Mouse (Mus musculus): Measurements from ENCODE around the gene Tesk2.
"Not testable (repeated sequence)": the region's sequence is repeated elsewhere in the genome, so short reads cannot be mapped to it uniquely, and the experiment has no call there.

Gene Tesk2

DNA sequence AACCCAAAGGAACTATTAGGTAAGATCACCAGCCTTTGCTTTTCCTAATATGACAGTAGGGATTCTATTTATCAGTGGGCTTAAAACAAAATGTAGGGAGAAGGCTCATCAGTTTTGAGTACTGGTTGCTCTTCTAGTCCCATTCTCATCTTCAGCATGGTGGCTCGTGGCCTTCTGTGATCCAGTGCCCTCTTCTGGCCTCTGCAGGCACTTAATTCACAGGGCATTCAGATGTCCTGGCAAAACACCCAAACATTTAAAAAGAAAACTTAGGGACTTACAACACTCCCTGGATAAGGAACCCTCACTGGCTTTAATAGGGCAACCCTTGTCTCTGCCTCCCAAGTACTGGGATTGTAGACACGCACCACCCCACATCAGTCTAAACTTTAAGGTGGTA, 73.5 kb downstream of the Tesk2 start:
- no peak for DNase-seq (ENCODE audit: low spot score)

DNA sequence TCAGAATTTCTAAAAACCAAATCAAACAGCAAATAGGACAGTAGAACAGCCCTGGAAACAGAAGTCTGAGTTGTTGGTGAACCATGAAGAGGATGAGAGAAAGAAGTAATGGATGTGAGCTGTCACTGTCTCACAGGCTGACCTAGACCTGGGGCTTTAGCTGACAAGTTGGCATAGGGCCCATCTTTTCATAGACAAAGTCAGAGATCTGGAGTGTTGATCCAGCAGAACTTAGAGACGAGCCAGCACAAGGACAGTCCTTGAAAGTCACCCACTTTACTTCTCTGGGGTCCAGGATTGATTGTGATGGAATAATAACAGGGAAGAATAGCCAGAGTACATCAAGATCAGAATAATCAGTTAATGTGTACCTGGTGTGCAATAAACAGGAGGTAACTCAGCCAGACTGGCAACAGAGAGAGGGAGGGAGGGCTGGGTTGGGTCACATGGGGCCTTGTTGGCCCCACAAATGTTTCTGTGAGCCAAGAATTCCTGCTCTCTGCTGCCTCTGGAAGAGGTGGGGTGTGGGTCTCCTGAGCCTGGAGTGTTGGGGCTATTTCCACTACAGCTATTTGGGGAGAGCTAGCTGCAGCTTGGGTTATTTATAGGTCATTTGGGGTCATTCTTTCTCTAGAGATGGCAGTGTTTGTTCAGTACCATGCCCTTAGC, 75.8 kb downstream of the Tesk2 start:
- no peak for DNase-seq (ENCODE audit: low spot score)

DNA sequence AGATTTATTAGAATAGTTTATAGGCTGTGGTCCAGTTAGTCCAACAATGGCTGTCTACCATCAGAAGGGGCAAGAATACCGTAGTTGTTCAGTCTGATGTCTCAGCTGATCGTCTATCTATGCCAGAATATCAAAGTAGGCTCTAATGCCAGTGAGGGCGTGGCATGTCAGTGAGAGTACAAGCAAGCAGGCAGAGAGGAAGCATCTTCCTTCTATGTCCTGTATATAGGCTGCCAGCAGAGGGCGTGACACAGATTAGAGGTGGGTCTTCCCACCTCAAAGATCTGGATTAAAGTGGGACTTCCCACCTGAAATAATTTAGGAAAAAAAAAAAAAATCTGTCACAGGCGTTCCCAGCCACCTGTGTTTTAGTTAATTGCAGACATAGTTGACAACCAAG, 79.2 kb downstream of the Tesk2 start:
- DNase-seq (ENCODE audit: low spot score) = peak; percentile 63

DNA sequence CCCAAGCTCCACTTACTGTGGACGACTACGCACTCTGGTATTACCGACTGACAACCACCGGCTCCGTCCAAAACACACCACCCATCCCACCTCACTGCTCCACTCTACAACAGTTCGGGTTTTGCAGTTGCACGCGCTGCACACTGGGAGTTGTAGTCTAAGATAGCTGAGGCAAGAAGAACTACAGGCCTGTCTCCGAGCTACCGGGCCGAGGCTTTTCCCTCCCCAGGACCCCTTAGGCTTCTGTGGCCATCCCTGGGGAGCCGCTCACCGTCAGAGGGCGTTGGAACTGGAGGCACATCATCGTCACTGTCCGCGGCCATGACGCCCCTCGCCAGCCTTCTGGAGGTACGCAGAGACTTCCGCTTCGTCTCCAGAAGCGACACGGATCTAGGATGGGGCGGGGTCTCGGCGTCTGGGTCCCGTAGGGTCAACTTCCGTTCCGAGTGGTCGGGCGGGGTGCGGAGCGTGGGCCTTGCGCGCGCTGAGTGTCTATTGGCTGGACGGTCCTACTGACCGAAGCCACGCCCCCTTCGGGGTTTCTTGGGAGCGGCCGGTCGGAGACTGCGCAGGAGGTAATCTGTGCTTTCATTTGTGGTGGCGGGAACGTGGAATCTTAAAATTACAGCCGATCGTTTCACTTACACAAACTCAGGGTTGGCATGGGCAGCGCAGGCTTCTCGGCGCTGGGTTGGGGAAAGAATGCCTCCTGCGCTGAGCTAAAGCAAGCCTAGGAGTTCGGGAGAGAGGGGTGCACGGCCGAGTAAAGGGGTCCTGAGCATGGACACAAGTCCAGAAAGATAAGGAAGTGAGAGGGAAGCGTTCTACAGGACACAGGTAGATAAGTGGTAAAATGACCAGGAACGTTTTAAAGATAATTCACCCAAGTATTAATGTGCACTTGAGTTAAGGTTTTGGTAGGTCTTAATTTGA, 86.7 kb downstream of the Tesk2 start, which contains the start of the genes Toe1 and Mutyh:
TSS of gene Toe1 (minus strand) at position 444 of the 933 bp plus-strand sequence.
TSS of gene Mutyh (plus strand) at position 527 of the 933 bp plus-strand sequence.
- DNase-seq (ENCODE audit: low spot score) = peak; percentile 100

DNA sequence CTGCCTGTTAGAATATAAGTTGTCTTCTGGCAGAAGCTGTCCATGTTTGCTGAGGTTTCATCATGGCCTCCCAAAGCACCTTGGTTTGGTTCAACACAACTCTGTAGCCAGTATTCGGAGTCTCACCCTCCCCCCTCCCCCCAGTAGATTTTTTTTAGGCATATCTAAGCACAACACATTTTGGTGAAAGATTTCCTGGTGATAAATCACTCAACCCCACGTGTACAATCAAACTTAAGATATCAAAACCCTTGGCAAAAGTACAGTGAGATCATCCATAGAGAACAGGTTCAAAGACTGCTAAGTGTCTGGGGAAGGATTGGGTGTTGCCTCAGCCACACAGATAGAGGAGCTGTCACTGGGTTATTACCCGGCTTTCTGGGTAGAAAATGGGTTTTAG, 90.3 kb downstream of the Tesk2 start:
- DNase-seq (ENCODE audit: low spot score) = no peak

DNA sequence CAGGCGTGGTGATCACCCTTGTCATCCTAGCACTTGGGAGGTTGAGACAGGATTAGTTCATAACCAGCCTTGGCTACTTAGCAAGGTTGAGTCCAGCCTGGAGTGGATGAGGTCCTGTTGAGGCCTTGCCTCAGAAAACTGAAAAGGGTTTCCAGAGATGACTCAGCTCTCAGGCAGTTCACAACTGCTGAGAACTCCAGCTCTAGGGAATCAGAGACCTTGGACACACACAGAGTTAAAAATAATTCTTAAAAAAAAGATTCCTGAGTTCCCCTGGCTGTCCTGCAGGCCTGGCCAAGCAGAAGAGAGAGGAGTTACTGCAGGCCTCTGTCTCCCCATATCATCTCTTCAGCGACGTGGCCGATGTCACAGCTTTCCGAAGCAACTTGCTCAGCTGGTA, 94.5 kb downstream of the Tesk2 start:
- no peak for DNase-seq (ENCODE audit: low spot score)

DNA sequence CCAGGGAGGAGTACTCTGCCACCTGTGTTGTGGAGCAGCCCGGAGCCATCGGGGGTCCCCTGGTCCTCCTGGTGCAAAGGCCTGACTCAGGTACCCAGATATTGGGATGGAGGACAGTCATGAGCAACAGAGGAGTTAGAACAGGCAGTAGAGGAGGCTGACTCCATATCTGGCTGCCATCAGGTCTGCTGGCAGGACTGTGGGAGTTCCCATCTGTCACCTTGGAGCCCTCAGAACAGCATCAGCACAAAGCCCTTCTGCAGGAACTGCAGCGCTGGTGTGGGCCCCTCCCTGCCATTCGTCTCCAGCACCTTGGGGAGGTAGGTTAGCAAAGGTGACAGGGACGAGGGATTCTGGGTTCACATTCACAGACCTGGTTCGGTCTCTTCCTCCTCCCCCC, 96.7 kb downstream of the Tesk2 start:
- DNase-seq (ENCODE audit: low spot score) = no peak

DNA sequence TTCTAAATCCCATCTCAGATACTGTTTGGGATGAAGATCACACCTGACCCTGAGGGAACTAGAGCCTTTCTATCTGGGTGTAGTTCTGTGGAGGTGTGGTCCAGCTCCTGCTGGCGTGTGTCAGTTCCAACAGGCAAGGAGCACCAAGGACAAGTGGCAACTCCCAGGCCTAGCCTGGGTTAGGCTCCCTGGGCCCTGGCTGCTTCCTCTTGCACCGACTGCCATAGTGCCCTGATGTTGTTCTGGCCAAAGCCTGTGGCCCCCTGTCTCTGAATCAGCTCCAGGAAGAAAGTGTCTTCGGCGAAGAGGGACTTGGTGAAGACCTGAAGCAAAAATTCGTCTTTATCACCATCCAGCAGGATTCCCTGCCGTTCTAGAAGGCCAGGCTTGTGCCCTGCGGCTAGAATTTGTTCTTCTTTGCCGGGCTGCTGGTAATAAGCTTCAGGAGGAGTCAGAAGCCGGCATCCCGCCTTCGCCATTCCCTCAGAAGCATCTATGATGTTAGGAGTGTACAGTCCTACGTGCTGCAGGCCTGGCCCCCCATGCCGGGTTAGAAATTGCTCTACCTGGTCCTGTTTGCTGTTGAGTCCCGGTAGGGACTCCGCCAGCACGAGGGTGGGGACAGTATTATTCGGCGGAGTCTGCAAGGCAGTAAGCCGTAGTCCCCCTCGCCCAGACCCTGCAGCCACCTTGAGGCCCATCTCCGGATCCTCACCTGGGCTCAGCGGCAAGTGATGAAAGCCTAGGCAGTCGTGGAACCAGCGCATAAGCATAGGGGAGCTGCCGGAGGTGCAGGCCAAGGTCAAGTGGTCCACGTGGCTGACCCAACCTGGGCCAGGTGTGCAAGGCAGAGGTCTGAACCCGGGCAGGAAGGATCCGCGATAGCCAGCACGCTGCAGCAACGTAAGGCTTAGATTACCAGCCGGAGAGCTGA, 99.5 kb downstream of the Tesk2 start:
- DNase-seq (ENCODE audit: low spot score) = no peak

DNA sequence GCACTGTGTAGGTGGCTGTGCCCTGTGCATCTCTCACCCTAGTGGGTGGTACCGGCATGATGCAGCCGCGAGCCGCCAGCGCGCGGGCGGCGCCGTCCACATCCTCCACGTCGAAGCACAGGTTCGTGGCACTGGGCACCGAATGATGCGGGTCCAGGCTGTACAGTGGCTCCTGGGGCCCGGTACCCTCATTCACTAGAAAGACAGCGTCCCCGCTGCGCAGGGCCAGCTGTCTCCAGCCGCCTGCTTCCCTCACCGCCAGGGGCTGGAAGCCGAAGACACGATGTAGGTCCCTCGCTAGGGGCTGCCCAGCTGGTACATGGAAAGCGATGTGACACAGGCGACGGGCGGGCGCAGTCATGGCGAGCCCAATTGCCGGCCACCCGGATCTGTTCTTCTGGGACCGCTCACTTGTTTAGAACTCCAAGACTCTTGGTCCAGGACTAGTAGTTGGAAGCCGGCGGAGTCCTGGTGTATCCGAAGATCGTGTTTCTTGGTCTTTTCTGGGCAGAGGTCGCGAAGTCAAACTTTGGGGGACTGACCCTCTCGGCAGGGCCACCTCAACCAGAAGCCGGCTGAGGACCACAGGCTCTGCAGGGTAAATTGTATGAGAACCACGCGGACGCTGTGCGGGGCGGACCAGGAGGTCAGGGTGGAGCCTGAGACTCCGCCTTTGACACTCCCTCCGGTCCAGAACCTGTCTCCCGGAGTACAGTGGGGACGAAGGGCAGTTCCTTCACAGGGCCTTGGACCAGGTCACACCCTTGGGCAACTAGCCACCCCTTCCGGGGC, 100.3 kb downstream of the Tesk2 start:
- peak; percentile 75 for DNase-seq (ENCODE audit: low spot score)

DNA sequence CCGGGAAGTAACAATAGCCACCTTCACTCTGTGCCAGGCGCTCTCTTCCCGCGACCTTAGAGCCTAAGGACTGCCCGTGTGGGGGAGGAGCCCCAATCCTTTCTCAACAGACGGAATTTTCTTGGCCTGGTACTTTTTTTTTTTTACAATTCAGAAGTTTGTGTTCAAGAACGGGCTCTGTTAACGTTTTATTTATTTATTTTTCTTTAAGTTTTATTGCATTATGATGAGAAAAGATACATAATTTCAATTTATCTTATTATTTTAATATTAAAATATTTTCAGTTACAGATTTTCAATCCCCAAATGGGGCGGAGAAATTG, 100.9 kb downstream of the Tesk2 start, which contains the start of gene Hpdl:
TSS of gene Hpdl (minus strand) at position 14 of the 323 bp plus-strand sequence.
- DNase-seq (ENCODE audit: low spot score) = no peak

DNA sequence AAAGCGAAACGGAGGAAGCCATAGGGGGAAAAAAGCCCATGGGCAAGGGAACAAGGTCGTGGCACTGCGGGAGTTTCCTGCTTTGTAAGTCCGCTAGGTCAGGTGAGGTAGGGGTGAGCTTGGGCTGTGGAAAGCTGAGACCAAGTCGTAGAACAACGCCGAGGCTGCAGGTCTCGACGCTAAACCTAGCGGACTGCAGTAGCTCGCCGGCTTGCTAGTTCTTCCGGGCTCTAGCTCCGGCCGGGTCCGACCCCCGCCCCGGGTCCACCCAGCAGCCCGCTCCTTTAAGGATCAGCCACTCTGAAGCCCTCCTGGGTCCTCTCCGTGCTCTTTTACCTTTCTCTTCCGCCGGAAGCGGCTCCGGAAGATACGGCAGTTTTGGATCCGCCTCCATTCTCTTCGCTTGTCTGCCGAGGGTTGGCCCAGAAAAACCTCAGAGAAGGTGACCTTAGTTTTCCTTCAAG, 103.8 kb downstream of the Tesk2 start:
- DNase-seq (ENCODE audit: low spot score) = peak; percentile 72

DNA sequence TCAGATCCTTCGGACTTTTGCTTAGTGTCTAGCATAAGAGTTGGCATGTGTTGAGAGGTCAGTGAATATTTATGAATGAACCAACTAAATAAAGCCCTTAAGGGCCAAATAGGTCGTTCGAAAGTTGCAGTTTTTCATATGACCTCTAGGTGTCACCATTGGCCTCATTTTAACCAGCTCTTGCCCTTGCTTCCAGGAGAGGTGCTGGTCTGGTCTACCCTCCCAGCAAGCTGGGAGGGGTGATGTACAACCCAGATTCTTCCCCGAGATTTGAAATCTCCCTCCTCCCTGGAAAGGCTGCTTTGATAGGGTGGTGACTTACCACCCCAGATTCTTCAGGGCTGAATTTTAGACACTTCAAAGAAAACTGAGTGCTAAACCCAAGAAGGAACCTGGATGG, 107.1 kb downstream of the Tesk2 start:
- DNase-seq (ENCODE audit: low spot score) = peak; percentile 97

DNA sequence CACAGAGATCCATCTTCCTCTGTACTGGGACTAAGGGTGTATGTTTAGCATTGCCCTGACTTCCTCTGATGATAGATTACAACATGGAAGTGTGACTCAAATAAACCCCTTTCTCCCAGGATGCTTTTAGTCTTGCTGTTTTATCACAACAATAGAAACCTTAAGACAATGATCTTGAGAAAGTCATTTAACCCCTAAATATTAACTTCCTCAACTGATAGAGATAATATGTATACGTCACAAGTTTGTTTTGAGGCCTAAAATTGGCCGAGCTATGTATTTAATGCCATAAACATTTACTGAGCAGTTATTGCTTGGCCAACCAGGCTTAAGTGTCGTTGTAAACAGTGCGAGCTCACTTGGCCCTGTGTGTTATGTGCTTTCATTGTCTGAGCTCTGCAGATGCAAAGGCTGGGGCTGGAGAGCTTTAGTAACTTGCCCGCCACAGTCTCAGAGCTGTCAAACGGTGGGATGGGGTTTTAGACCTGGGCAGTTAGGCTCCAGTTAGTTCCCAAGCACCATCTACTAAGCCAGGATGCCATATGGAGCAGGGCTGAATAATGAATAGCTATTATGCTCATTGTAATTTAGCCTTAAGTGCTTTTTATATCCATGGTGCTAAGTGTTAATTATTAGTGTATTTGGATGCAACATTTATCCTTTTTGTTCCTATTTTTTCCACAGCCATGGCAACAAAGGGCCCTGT, 108.8 kb downstream of the Tesk2 start:
- DNase-seq (ENCODE audit: low spot score) = peak; percentile 45

DNA sequence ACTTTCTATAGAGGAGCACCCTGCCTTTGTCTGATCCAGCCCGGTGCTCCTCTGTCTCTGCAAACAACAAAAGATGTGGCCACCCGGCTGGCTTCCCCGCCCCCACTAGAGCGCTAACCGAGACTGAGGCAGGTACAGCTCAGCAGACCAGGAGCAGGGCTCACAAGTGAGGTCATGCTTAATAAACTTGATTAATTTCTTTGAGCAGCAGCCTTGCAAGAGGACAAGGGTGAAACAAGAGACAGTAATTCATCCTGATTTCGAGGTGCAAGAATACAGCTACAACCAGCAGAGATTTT, 109.3 kb downstream of the Tesk2 start:
- DNase-seq (ENCODE audit: low spot score) = peak; percentile 67

DNA sequence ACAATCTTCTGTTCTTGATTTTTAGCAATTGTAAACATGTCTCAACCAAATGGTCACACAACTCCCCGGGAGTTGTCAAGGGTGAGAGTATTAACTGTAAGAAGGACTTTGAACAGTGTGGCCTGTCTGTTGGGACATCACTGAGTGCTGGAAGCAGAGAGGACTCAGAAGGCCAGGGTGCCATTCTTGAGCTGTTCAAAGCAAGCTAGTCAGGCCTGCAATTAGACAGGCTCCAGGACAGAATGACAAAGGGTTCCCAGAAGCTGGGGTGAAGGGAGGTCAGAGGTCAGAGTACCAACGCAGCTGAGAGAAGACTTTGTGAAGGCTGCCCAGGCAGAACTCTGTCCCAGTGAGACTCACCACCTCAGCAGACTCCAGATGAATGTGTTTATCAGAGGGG, 118.3 kb downstream of the Tesk2 start:
- peak; percentile 50 for DNase-seq (ENCODE audit: low spot score)

DNA sequence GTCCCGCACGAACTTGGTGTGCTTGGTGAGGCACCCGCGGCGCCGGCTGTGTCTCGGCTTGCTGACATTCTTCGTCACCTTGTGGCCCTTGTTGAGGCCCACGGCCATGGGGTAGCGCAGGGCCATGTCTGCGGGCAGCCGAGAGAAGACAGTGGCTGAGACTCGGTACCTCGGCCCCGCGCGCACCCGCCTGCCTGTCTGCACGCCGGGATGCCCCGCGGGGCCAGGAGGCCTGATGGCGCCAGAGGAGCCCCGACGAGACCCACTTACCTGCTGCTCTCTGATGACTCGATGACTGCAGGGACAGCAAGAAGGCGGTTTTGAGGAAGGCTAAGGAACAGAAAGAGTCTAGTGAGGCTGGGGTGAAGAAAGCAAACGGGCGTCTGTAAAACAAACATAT, 119.3 kb downstream of the Tesk2 start:
- DNase-seq (ENCODE audit: low spot score) = not testable (repeated sequence)

DNA sequence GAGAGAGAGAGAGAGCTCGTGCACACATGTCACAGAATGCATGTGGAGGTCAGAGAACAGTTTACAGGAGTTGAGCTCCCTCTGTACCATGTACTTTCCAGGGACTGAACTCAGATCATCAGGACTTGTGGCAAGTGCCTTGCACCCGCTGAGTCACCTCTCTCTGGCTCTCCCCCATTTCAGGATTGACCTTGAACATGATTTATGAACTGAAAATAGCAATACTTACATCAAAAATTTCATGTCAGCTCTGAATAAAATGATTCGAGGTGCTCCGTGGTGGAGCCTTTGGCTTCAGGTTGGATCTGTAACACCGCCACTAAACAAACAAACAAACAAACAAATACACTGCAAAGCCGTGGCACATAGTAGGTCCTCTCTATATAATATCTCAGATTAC, 120.1 kb downstream of the Tesk2 start:
- DNase-seq (ENCODE audit: low spot score) = no peak

DNA sequence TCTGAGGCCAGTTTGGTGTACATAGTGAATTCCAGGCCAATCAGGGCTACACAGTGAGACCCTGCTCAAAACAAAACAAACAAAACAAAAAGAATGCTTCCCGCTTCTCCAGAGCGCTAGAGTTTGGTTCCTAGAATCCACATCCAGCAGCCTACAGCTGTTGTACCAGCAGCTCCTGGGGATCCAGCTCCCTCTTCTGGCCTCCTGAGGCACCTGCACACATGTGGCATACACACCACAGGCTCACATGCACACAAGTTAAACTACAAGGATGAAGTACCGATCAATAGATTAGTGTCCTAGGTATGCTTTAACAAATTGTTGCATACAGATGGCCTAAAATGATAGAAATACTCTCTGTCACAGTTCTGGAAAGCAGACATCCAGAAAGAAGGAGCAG, 123.6 kb downstream of the Tesk2 start:
- no peak for DNase-seq (ENCODE audit: low spot score)

DNA sequence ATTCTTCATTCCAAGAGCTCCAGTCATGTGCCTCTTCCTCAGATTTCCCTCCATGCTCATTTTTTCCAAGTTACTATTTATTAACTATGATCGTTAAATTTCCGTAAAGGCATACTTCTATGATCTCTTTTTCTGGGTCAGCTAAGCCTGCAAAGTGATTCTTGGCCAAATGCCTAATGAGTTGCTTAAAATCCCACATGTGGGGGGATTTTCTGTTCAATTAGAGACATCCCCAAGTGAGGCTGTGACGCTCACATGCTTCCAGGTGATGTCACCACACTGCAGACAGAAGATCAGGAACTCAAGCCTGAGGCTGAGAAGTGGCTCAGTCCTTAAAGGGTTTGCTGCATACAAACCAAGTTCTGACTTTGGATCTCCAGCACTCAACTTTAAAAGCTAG, 129.2 kb downstream of the Tesk2 start:
- DNase-seq (ENCODE audit: low spot score) = no peak

DNA sequence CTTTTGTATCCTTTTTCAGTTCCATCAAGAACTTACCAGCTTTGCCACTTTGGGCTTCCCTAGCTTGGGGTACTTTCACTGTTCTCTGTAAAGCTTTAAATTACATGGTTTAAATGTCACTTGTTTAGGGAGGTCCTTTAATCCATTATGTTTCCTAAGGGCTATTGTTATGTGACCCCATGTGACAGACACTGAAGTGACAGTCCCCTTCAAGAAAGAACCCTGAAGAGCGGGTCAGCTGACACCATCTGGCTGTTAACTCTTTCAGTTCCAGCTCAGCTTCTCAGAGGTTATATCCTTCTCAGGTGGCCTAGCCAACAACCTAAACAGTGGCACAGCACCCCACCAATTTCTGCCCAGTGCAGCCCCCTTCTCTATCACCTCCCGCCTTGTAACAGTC, 133.5 kb downstream of the Tesk2 start:
- peak; percentile 69 for DNase-seq (ENCODE audit: low spot score)

All from retina, embryonic 14.5 days (tissue).